Mouse (Mus musculus): ENCODE results near the gene Mybph.
A peak's percentile ranks its signal among the peaks of the same experiment; 100 is the strongest.

The Mybph gene

DNA sequence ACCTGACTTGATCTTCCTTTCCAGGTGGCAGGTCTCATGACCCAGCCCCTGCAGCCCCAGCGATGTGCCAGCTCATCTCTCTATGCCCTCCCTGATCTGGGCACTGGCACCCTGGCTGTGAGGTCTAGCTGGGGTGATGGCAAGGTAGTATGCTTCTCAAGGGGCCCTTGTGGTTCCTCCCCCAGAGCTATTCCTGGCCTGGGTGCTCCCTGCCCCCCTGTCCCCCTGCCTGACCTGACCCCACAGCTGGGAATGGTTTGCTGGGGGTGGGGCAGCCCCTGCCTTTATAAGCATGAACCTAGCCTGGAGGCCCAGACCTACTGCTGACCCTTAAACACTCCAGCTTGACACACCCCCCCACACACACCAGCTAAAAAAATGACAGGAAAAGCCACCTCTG is at the start of gene Mybph:
Gene Mybph, plus strand, starts transcription at position 323 of the 400 bp plus-strand sequence.
- DNase-seq (ENCODE audit: low read depth, low spot score) = no peak

DNA sequence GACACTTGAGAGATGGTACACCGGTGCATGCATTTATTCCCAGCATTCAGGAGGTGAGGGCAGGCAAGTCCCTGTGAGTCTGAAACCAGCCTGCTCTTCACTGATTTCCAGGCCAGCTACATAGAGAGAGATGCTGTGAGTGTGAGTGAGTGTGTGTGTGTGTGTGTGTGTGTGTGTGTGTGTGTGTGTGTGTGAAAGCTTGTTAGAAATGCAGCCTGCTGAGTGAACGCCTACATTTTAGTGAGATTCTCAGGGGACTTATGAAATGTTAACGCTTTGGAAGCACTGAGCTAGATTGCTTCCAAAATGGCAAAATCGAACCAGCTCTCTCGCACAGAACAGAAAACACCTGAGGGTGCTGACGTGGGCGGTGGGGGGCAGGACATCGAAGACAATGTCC is 47.2 kb upstream of the Mybph start:
- no peak for DNase-seq (ENCODE audit: low read depth, low spot score)

DNA sequence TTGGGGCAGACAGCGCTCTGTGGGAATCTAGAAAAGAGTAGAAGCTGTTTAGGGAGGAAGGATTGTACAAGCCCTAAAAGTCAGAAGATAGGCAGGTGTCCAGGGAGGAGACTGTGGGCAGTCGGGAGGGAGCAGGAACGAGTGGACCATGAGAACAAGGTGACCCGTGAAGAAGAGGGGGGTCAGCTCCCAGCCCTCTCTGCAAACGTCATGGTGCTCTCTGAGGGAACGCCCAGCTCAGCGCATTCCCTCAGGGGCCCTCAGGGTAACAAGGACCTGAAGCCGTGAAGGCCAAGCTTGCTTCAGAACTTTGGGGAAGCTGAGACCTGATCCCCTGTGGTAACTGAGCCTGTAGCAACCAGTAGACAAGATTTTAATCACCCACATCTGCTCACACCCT is 43.2 kb upstream of the Mybph start:
- no peak for DNase-seq (ENCODE audit: low read depth, low spot score)

GRCm38 (mm10) chr1:134150745-134151144 is 42.5 kb upstream of the Mybph start:
- DNase-seq (ENCODE audit: low read depth, low spot score) = no peak

DNA sequence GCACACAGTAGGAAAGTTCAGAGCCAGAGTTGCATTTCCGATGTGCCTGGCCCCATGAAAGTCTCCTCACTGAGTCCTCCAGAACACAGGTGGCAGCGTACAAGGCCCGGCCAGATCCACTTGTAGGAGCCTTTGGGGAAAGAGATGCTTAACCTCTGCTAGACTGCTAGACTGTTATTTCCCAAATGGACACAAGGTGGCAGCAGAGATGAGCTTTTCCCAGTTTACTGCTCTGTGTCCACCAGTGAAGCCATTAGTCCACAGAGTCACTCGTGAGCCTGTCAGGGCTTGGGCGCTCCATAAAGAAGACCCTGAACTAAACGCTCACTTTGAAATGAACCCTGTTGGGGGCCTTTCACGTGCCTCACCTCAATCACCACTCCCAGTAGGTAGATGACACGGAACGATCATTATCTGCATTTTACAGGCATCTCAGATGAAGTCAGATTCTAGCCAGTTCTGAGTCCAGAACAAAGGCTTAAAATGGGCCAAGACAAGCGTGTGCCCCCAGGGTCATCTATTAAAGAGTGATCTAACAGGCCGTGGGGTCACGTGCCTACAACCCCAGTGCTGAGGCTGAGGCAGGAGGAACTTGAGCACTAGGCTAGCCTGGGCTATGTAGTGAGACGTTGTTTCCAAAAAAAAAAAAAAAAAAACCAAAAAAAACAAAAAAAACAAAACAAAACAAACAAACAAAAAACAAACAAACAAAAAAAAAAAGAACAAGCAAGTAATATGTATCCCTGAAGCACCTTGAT is 41.4 kb upstream of the Mybph start:
- peak; percentile 74 for DNase-seq (ENCODE audit: low read depth, low spot score)

DNA sequence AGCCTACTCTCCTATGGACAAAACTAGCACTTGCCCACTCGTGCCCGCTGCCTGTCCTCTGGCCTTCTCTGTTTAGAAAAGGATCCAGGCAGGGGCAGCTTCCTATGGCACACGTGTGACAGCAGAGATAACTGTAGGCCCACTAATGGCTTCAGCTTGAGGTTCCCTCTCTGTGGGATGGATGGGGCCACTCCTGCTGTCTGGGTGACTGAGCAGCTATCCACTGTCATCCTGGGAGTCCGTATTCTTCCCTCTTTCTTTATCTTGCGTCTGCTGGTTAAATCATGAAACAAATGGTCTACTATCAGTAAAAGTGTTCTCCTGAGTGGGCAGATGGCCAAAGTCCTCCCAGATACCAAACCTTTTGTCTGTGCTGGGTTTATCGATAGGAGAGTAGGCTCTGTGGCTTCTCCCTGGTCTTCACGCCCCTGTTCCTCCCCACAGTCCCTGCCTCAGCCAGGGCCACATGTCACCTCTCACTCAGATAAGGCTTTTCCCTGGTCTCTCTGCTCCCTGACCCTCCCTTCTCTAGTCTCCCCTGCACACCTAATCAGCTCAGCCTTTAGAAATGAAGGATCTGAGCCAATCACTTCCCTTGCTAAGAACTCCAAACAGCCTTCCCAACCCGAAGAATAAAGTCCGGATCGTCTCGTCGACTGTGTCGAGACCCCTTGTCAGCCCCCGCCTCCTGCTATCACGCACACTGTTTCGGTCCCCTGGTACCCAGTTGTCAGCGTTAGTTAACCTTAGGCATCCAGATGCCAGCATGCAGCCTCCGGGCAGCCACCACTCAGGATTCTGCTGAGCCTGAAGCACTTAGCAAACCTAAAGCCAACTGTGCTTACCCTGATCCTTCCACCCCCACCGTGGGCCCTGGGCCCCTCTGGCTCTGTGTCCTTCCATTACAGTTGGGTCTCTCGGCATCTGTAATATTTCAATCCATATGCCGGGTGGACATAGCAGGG is 40.3 kb upstream of the Mybph start:
- no peak for DNase-seq (ENCODE audit: low read depth, low spot score)

DNA sequence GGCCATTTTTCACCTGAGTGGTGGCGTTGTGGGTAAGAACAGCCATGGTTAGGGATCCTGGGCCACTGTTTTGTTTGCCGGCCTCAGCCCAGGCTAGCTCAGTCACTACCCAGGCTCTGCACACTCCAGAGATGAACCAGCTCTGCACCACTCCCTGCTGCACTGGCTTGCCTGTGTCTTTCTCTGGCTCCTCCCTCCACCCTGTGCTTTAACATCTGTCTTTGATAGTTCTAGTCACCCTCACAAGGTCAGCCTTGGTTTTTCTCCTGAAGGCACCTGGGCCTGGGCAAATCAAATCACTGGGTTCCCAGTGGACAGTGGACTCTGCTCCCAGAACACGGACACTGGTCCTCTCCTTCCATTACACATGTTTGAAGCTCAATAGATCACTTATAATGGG is 39.1 kb upstream of the Mybph start:
- DNase-seq (ENCODE audit: low read depth, low spot score) = no peak

GRCm38 (mm10) chr1:134154655-134155054 is 38.6 kb upstream of the Mybph start:
- peak; percentile 21 for DNase-seq (ENCODE audit: low read depth, low spot score)

GRCm38 (mm10) chr1:134160404-134160803 is 32.8 kb upstream of the Mybph start:
- DNase-seq (ENCODE audit: low read depth, low spot score) = no peak

- DNase-seq (ENCODE audit: low read depth, low spot score) = no peak
Measured at GRCm38 (mm10) chr1:134161399-134161798, 31.8 kb upstream of the Mybph start.

DNA sequence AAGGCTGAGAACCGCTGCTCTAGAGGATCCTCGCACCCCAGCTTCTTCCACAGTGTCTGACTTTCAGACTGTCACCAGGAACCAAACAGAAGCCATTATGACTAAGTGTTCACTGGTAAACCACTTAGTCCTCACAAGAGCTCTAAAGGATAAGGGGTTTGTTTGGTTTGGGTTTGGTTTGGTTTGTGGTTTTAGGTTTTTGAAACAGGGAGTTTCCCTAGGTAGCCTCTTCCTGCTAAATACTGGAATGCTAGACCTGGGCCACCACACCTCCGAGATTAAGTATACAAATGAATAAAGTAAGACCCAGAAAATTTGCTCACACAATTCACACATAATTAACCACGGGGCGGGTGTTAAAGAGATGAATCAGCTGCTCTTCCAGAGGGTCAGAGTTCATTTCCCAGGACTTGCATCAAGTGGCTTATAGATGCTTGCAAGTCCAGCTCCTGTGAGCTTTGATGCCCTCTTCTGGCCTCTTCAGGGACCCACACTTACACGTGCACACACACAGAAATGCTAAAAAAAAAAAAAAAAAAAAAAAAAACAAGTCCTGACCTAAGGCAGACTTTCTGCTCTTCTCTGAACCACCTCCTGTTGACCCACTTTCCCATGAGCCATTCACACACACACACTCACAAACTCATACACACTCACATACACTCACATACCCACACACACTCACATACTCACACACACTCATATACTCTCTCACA is 30.6 kb upstream of the Mybph start:
- no peak for DNase-seq (ENCODE audit: low read depth, low spot score)

GRCm38 (mm10) chr1:134163476-134163875 is 29.8 kb upstream of the Mybph start:
- DNase-seq (ENCODE audit: low read depth, low spot score) = no peak

DNA sequence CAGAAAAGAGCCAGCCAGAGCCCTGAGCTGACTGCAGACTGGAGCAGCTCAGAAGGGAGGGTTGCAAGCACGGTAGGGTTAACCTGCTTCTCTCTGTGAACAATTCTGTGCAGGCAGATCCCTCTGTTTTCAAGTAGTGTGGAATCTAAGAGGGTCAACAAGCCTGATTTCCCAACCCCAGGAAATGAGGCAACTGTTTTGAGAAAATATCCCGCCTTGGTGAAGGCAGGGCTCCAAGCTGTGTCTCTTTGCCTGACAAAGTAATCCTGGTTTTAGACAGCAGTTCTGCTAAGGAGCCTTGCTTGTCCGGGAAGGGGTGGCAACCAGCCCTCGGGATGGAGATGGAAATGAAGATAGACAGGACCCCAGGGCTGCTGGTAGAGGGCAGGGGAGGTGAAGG is 28.8 kb upstream of the Mybph start:
- DNase-seq (ENCODE audit: low read depth, low spot score) = no peak

DNA sequence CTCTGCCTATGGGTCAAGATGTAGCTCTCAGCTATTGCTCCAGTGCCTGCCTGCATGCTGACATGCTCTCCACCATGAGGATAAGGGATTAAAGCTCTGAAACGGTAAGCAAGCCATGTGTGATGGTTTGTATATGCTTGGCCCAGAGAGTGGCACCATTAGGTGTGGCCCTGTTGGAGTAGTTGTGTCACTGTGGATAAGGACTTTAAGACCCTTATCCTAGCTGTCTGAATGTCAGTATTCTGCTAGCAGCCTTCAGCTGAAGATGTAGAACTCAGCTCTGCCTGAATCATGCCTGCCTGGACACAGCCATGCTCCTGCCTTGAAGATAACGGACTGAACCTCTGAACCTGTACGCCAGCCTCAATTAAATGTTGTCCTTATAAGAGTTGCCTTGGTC is 26.7 kb upstream of the Mybph start:
- no peak for DNase-seq (ENCODE audit: low read depth, low spot score)

- no peak for DNase-seq (ENCODE audit: low read depth, low spot score)
Measured at GRCm38 (mm10) chr1:134167416-134168305, 25.6 kb upstream of the Mybph start.

DNA sequence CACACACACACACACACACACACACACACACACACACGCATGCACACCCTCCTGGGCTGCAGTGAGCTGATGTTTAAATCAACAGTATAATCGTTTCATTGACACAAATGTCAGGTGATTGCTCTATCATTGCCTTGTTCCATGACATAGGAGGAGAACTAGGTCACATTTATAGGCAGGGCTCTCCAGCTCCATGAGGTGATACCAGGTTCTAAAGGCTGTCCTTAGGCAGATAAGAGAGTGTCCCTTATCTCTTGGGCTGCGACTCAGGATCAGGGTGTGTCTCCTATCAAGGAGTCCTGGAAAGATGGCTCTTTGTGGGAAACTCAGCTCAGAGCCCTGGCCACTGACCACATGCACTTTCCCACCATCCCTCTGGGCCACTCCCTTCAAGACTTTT is 24.7 kb upstream of the Mybph start:
- no peak for DNase-seq (ENCODE audit: low read depth, low spot score)

GRCm38 (mm10) chr1:134168985-134169697 is 24.1 kb upstream of the Mybph start:
- no peak for DNase-seq (ENCODE audit: low read depth, low spot score)

DNA sequence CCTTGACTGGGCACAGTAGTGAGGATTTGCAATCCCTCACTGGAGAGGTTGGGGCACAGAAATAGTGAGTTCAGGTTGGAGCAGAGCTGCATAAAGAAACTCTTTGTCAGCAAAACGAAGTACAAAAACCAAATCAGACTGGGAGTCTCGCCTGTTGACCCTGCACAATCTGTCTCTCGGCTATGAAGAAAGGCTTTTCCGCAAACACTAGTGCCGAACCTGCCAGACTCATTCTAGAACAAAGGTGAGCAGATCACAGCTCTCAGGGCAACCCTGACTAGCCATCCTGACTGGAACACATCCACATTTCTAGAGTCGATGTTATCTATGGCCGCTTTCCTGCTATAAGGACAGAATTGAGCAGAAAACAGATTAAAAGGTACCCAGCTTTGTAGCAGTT is 20.2 kb upstream of the Mybph start:
- no peak for DNase-seq (ENCODE audit: low read depth, low spot score)

GRCm38 (mm10) chr1:134177976-134178375 is 15.3 kb upstream of the Mybph start:
- DNase-seq (ENCODE audit: low read depth, low spot score) = no peak

DNA sequence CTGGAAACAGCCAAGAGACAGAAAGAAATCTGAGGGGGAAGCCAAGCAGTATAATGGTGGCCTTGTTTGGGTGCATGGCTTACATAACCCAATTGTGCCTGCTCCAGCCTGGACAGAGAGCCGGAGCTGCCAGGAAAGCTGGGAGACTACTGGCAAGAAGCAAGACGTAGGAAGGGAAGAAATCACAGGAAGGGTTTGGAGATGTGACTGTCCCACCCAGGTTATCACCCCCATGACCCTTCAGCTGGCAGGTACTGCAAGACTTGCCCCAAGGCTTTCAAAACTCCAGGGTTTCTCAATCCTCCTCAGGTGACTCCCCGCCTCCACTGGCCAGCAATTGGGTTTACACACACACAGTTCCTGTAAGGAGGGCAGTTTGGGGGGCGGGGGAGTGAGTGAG is 11.2 kb upstream of the Mybph start, which contains the start of gene Chil1:
Gene Chil1, plus strand, starts transcription at position 152 of the 400 bp plus-strand sequence.
- DNase-seq (ENCODE audit: low read depth, low spot score) = no peak
